Mouse (Mus musculus) kidney, adult 2 months (tissue): ENCODE measurements around the gene Plekhg2.

Experiments used
- CTCF ChIP-seq: fragments of 200-500 bp; conservative IDR thresholded peaks from 2 replicates; pipeline ENCODE4 v1.5.1; 2011; ENCODE audit warnings: low read depth, mild to moderate bottlenecking, control low read depth, low read length, moderate library complexity, mixed read lengths; ENCODE audit not compliant: insufficient read depth, insufficient read length
- POLR2A ChIP-seq: fragments of 200-500 bp; IDR thresholded peaks from one replicate; pipeline ENCODE4 v1.6.1; 2011; ENCODE audit warnings: low read depth, low read length, control low read depth

- TF ChIP-seq CTCF (no peak), POLR2A (no peak)
These were observed 54.4 kb downstream of the Plekhg2 start for GRCm38 (mm10) chr7:28318036-28318435.
